Mouse (Mus musculus): ENCODE results near the gene Hsd3b2.

- TF ChIP-seq POLR2A (IDR thresholded peaks at IDR 0.05; ENCODE audit: borderline replicate concordance, extremely low read depth, insufficient read depth, insufficient read length, poor library complexity, severe bottlenecking) (no peak), CTCF (IDR thresholded peaks at IDR 0.05; ENCODE audit: borderline replicate concordance, extremely low read depth, insufficient read depth, insufficient read length) (no peak)
These were observed 39.8 kb upstream of the Hsd3b2 start for GRCm38 (mm10) chr3:98764155-98764554.
